ENCODE assay signal across 8 mouse cellular contexts in genomic region chr17:5323746-5324145, GRCm38 (mm10).
DNase-seq lines count a peak whose midpoint lies in the region; ATAC-seq lines count a peak whose summit lies in the region.

No protein-coding gene starts in this region.

- H3K27me3 ChIP-seq in intestine, embryonic 14.5 days (replicated peaks; ENCODE audit: control insufficient read depth, insufficient read depth, low read length), result no peaks in the 10 kb centered on the region
- H3K27me3 ChIP-seq in intestine, embryonic 16.5 days (replicated peaks; ENCODE audit: control insufficient read depth, insufficient read depth, low read length), result no peaks in the 10 kb centered on the region

- H3K36me3 ChIP-seq in intestine, embryonic 14.5 days (ENCODE audit: control insufficient read depth, insufficient read depth, low read length), result peaks cover 59% of the 10 kb centered on the region
- H3K36me3 ChIP-seq in intestine, embryonic 16.5 days (ENCODE audit: control insufficient read depth, insufficient read depth, low read length), result peaks cover 6% of the 10 kb centered on the region; the same call in 1 of the 2 replicates

- peaks cover 24% of the 10 kb centered on the region for H3K4me1 ChIP-seq in intestine, embryonic 14.5 days (replicated peaks; ENCODE audit: control insufficient read depth, insufficient read depth, low read length)
- peaks cover 23% of the 10 kb centered on the region for H3K4me1 ChIP-seq in intestine, embryonic 16.5 days (ENCODE audit: control insufficient read depth, insufficient read depth, low read length)

- no peak overlapping the region for H3K4me3 ChIP-seq in intestine, embryonic 14.5 days (ENCODE audit: low read depth, low read length)
- no peak overlapping the region for H3K4me3 ChIP-seq in intestine, embryonic 16.5 days (ENCODE audit: low read length)

- H3K4me2 ChIP-seq in intestine, embryonic 14.5 days (ENCODE audit: low read length), result no peak overlapping the region
- no peak overlapping the region for H3K4me2 ChIP-seq in intestine, embryonic 16.5 days (ENCODE audit: low read depth, low read length)

- no peak overlapping the region for H3K9ac ChIP-seq in intestine, embryonic 14.5 days (ENCODE audit: low read length)
- no peak overlapping the region for H3K9ac ChIP-seq in intestine, embryonic 16.5 days (ENCODE audit: low read depth, low read length)

- WGBS in intestine, embryonic 14.5 days, result 20% methylated on average over 1 of the region's 1 CpGs
- WGBS in intestine, embryonic 16.5 days, result 12% methylated on average over 1 of the region's 1 CpGs

- peak overlapping the region; percentile 80; the same call in 1 of the 2 replicates for H3K27ac ChIP-seq in intestine, embryonic 14.5 days (ENCODE audit: low read depth)
- H3K27ac ChIP-seq in intestine, embryonic 16.5 days (ENCODE audit: low read length), result no peak overlapping the region

- no peak for DNase-seq in intestine, embryonic 14.5 days (ENCODE audit: low spot score)
- DNase-seq in 3T3-L1 (ENCODE audit: low read depth, low spot score), result peak; percentile 31
- peak; percentile 29 for DNase-seq in embryo, embryonic 10.5 days (ENCODE audit: low spot score)
- peak; percentile 52 for DNase-seq in heart, postnatal 4 days
- no peak for DNase-seq in c-Kit-positive CD71-positive TER-119-positive erythroid progenitor cells, embryonic 14.5 days (ENCODE audit: low spot score)

- ATAC-seq in intestine, embryonic 14.5 days (replicated peaks; ENCODE audit: low FRiP score, low TSS enrichment, low read depth), result no peak
- no peak for ATAC-seq in intestine, embryonic 16.5 days
- ATAC-seq in inflammation-experienced regulatory T-cells, adult 6 months, result no peak
- no peak for ATAC-seq in CD4-positive, CD25-positive, alpha-beta regulatory T cell, adult 4 months

- H3K9me3 ChIP-seq in intestine, embryonic 14.5 days (ENCODE audit: control insufficient read depth, low read length), result no peaks in the 10 kb centered on the region
- no peaks in the 10 kb centered on the region for H3K9me3 ChIP-seq in intestine, embryonic 16.5 days (ENCODE audit: control insufficient read depth, low read length)

Comparison
In these comparisons a context has a peak if more than half of its experiments do, and no peak if none do; other contexts are left out.
1. DNase-seq: peak in 3T3-L1 (single experiment), embryo, embryonic 10.5 days (single experiment) and heart, postnatal 4 days (single experiment); none in intestine, embryonic 14.5 days (single experiment) and c-Kit-positive CD71-positive TER-119-positive erythroid progenitor cells, embryonic 14.5 days (single experiment).